Mouse (Mus musculus) lung, postnatal 36 days (tissue): ENCODE measurements around the gene Ephb1.
A peak's percentile ranks its signal among the peaks of the same experiment; 100 is the strongest.

ENCODE experiments used
- DNase-seq: peaks from one replicate; pipeline ENCODE4 v3.0.0; 2022; ENCODE audit warnings: mixed read lengths

Ephb1 gene

DNA sequence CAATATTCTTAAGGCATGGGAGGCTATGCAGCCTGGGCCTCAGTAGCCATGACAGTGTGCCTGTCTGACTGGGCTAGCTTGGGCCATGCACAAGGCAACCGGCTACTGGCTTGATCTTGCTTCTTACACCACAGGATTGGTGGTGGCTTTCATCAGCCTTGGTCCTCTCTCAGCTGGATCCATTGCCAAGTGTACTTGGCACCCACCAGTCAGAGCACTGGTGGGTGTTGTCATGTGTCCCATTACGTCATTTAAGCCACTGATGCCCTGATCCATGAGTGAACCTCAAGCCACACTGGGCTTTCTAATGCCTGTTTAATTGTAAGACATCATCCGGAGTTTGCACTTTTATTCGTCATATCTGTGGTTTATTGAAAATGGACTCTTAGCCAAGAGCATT lies 215.3 kb downstream of the Ephb1 start:
- no peak for DNase-seq

- no peak for DNase-seq
Observed at GRCm38 (mm10) chr9:102138671-102139070, 215.8 kb downstream of the Ephb1 start.

DNA sequence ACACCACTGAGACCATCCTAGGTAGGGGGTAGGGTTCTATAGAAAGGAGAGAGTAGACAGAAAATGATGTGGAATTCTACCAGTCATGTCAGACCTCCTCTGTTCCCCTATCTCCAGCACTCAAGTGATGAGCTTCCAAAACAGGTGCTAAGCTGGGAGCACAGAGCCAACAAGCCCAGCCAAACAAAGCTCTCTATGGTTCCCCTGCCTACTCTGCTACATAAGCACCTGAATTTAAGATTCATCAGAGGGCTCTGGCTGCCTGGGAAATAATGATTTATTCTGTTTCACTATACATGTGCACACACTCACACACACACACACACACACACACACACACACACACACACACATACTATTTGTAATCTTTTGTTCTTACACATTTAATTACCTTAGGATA lies 216.3 kb downstream of the Ephb1 start:
- no peak for DNase-seq

DNA sequence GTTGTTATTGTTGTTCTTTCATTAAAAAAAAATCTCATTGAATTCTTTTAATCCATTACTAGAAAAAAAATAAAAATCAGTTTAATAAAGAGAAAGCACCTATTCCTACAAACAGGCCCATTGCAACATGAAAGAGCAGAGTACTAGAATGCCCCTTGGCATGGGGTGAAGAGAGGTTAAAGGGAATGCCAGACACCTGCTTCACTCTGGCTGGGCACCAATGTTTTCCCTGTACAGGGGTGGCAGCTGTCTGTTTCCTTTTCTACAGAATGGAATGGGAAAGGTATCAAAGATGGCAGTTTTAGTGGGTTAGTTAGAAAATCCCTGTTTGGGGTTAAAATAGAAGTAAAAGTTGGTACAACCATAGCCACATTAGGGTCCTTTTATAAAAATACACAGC lies 224.0 kb downstream of the Ephb1 start:
- DNase-seq, result no peak

GRCm38 (mm10) chr9:102126510-102126909 lies 228.0 kb downstream of the Ephb1 start:
- DNase-seq, result no peak

DNA sequence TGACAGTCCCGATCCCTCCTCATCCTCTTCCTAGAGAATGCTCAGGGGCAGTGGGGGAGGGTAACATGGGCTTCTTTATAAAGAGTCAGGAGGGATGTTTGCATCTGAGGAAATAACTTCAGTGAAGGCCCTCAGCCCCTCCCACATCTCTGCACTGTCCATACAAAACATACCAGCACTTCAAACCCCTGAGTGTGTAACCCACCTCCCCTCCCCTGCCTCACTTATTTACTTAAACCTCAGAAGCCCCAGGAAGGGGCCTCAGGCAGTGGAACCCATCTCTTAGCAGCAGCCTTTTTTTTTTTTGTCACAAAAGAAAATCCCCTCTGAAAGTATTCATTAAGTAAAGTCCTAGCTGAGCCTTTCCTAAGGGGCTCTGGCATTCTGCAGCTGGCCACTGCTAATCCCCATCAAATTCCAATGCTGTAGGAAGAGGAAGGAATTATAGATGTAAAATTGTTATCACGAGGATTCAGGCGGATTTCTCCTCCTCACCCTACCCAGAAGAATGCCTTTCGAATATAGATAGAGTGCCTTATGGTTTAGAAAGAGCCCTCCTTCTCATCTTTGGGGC lies 231.5 kb downstream of the Ephb1 start:
- no peak for DNase-seq

DNA sequence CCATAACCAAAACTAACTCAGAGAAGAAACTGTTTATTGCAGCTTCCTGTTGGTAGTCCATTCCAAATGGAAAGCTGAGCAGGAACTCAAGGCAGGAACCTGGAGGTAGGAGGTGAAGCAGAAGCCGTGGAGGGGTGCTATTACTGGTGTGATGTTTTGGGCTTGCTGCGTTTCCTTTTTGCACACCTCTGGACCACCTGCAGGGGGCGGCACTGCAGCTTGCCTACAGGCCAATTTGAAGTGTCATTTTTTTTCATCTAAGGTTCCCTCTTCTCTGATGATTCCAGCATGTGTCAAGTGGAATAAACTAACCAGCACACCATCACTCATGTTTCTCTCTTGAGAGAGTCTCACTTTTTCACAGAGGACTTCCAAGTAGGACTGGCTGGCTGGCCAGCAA lies 235.1 kb downstream of the Ephb1 start:
- DNase-seq, result no peak

DNA sequence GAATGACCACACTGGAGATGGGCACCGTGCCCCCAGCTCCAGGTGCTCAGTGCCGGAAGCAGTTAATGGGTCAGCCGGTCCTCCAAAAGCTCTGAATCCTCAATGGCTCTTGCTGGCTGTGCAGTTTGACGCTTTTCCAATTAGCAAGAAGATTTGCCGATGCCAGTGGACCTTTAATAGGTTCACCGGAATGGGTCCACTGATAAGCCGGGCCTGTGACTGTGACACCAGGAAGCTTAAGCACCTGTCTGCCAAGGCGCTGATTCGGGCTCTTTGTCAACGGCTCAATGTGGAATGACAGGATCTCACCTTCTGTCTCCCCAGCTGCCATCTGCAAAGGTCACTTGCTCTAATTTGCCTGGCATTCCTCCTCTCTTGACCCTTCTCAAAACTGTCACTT lies 239.2 kb downstream of the Ephb1 start:
- no peak for DNase-seq

- no peak for DNase-seq
Observed at GRCm38 (mm10) chr9:102111471-102111870, 243.0 kb downstream of the Ephb1 start.

GRCm38 (mm10) chr9:102107978-102108377 lies 246.5 kb downstream of the Ephb1 start:
- peak; percentile 0 for DNase-seq

- DNase-seq, result no peak
Observed at GRCm38 (mm10) chr9:102107213-102107612, 247.3 kb downstream of the Ephb1 start.

DNA sequence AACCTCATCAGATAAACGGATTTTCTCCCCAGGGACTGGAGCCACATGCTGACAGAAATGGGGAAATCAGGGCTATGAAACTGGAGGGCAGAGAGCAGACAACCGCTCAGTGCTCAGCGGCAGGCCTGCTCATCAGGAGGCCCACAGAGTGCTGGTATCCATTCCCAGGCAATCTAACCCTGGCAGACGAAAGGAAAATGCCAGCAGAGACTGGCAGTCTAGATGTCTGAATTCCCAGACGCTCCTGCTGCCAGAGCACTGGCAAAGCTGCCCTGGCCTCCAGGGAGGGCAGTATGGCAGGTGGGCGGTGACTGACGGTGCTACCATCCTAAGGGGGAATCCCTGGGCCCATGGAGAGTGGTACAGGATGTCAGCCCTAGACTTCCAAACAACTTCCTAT lies 257.7 kb downstream of the Ephb1 start:
- no peak for DNase-seq

GRCm38 (mm10) chr9:102088598-102088997 lies 265.9 kb downstream of the Ephb1 start:
- DNase-seq, result no peak

DNA sequence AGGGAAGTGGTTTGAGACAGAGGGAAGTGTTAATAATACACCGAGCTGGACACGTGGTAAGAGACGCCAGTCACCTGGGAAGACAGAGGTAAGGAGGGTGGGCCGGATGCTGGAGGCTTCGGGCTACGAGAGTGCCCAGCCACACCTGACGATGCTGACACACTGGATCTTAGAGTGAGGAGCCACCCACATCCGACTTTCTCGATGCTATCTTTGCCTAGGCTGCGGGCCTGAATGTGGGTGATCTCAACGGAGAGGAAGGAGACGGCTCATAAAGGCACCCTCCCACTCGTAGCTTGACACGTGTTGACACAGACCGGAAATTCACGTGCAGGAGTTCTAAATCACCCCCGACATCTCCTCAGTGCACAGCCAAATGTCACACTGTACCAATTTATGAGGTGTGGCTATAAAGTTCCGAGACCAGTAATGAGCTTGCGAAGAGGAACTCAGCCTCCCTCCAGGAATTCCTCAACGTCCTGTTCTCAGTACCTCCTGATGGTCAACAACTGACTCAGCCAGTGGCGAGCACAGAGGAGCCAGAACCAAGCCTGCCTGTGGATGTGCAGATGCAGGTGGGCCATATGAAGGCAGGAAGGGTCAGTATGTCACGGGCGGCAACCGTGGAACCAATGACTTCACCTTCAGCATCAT lies 268.3 kb downstream of the Ephb1 start:
- no peak for DNase-seq

- DNase-seq, result no peak
Observed at GRCm38 (mm10) chr9:102085477-102085876, 269.0 kb downstream of the Ephb1 start.

DNA sequence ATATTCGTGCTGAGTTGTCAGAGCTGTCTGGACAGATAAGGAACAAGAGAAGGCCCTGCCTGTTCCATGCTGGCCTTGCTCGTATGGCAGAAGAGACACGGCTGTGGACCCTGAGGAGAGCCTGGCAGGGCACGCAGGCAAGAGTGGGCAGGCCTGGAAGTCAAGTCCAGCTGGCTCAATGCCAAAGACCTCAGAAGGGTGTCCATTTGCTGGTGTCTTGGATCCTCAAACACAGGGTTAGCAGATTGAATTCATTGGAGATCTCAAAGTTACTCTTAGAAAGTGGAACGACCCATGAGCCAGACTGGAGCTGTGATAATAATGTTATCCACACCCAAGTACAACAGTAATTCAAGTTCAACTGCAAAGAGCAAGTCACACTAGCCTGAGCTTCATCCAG lies 273.6 kb downstream of the Ephb1 start:
- no peak for DNase-seq

GRCm38 (mm10) chr9:102079151-102079550 lies 275.3 kb downstream of the Ephb1 start:
- DNase-seq, result no peak

DNA sequence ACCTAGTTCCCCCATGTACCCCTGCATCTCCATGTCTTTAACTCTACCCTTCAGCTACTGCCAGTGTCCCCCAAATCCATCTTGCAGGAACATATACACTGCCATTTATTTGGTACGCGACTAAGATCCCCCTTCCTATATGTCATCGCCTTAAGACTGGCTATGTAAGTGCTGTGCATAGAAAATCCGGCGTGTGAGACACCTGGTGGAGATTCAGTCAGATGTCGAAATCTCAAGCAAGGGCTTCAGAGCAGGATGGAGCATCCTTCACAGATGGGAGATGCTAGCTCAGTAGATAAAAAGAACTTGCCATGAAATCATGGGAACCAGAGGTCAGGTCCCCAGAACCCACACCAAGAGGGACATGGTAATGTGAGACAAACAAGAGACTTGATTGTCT lies 276.3 kb downstream of the Ephb1 start:
- no peak for DNase-seq

GRCm38 (mm10) chr9:102075539-102075938 lies 279.0 kb downstream of the Ephb1 start:
- no peak for DNase-seq

DNA sequence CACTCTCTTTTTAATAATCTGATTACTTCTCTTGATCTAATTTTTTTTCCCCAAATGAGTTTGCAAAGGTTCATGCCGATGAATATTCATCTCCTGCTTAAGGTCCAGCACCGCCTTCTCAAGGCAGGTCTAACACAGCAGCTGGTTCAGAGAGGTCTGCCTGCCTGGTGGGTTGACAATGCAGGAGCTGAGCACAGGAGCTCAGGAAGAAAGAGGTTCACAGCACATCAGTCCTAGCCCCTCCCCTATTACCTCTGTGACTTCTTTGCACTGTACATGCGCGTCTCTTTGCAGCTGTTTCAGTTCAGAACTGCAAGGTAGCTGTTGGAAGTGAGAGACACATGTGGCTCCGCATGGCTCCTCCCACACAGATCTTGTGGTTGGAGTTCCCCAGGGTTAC lies 281.1 kb downstream of the Ephb1 start:
- DNase-seq, result no peak

DNA sequence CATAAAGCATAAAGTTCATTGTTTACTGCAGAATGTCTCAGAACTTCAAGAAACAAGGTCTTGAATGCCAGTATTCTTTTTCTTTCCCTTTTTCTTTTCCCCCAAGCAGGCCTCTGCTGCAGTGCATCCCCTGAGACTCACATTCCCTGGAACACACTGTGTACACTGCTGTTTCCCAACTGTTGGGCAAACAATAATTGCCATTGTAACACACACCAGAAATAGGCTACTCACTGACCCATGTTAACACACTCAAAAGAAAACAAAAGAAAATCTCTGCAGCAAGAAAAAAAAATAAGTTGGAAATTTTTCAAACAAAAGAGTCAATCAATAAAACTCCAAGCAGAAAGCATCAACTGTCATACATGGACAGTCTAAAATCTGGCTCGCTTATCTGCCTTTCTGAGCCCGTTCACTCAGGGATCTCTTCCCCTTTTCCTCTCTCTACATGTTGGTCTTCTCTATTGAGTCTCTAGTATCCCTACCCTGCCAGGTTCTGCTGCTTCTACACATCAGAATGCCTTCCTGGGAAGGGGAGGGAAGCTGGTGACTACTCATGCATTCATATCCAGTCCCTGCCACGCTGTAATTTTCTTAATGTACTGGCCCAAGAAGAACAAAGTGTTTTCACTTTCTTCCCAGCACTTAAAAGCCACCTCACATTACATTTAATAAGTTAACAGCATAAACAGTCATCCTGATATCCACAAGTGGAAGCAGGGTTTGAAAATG lies 285.2 kb downstream of the Ephb1 start:
- DNase-seq, result no peak

GRCm38 (mm10) chr9:102066601-102067000 lies 287.9 kb downstream of the Ephb1 start:
- DNase-seq, result no peak

DNA sequence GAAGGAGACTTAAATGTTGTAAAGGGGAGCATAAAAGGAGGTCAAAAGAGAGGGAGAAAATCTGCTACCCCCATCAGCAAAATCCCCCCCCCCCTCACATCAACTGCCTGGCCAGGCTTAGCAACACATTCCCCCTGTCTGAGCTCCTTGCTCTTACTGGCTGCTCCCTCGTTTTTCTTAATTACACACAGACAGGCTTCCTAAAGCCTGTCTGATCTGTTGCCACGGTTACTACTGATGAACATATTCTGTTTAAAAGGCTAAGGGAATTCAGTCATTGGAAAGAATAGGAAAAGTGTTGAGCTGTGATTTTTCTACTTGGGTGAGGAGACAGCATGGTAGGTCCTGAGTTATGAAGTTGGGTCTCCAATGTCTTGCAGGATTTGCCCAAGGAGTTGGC lies 308.6 kb downstream of the Ephb1 start:
- no peak for DNase-seq

DNA sequence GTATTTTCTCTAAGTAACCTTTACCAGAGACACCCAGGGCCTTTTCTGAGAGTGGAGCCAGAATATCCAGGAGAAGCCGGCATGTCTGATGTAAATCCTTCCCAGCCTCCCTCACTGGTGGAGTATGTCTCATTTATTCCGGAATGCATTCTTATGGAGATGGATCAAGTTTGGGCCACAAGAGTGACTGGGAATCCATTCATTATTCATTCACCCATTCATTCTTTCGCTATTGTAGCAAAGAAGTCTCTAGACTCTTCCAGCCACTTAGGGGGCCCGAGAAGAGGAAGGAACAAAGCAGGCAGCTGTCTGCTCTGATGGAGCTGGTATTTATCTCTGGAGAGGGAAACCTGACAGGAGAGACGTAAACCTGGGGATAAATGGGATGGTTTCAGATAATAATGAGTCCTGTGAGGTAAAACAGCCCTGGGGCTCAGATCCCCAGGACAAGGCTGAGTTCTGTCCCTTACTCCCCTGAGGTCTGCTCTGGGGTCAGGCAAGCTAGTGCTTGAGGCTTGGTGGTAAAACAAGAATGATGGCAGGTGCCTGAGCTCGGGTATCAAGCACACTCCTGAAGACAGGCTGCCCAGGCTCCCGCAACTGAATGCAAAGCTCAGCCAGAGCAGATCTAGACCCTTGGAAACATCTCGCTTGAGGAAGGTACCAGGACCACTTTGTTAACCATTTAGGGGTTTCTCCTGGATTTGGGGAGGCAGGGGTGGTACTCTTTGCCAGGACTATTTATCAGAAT lies 309.2 kb downstream of the Ephb1 start:
- DNase-seq, result no peak
